29 mouse cellular contexts compared by ENCODE assay signal in genomic region chr2:74380574-74381287, GRCm38 (mm10).
DNase-seq lines count a peak whose midpoint lies in the region; ATAC-seq and TF ChIP-seq lines count a peak whose summit lies in the region.
"Had no signal": no experiment of that assay in that cellular context is flagged by ENCODE, and none has a peak within 500 bp of the region (broad histone marks: within the 10 kb centered on the region; RNA-seq: fewer than 3 reads in every experiment).

No protein-coding gene starts in this region.

- H3K4me1 ChIP-seq in intestine, embryonic 16.5 days (ENCODE audit: control insufficient read depth, insufficient read depth, low read length), result no peaks in the 10 kb centered on the region
- no peaks in the 10 kb centered on the region for H3K4me1 ChIP-seq in intestine, embryonic 15.5 days (replicated peaks)
- no peaks in the 10 kb centered on the region for H3K4me1 ChIP-seq in intestine, postnatal 0 days (replicated peaks; ENCODE audit: control insufficient read depth, insufficient read depth, low read length)
- peaks cover 8% of the 10 kb centered on the region for H3K4me1 ChIP-seq in limb, embryonic 14.5 days (ENCODE audit: control insufficient read depth, insufficient read depth, low read length)
- H3K4me1 ChIP-seq: embryonic facial prominence, embryonic 12.5 days; forebrain, embryonic 10.5 days; forebrain, embryonic 15.5 days; hindbrain, embryonic 10.5 days; hindbrain, embryonic 15.5 days had no signal

- no peak overlapping the region for H3K4me3 ChIP-seq in intestine, embryonic 16.5 days (ENCODE audit: low read length)
- no peak overlapping the region for H3K4me3 ChIP-seq in intestine, embryonic 15.5 days (replicated peaks)
- no peak overlapping the region for H3K4me3 ChIP-seq in intestine, postnatal 0 days (ENCODE audit: low read depth, low read length)
- no peak overlapping the region for H3K4me3 ChIP-seq in limb, embryonic 14.5 days (replicated peaks; ENCODE audit: low read length)
- H3K4me3 ChIP-seq: embryonic facial prominence, embryonic 12.5 days; forebrain, embryonic 10.5 days; forebrain, embryonic 15.5 days; hindbrain, embryonic 10.5 days; hindbrain, embryonic 15.5 days; kidney, embryonic 15.5 days had no signal

- no peak overlapping the region for H3K4me2 ChIP-seq in intestine, embryonic 16.5 days (ENCODE audit: low read depth, low read length)
- H3K4me2 ChIP-seq in intestine, embryonic 15.5 days (replicated peaks), result no peak overlapping the region
- H3K4me2 ChIP-seq in intestine, postnatal 0 days (replicated peaks; ENCODE audit: low read depth), result no peak overlapping the region
- no peak overlapping the region for H3K4me2 ChIP-seq in limb, embryonic 14.5 days (replicated peaks; ENCODE audit: low read depth, low read length, severe bottlenecking)
- H3K4me2 ChIP-seq: embryonic facial prominence, embryonic 12.5 days; forebrain, embryonic 15.5 days; hindbrain, embryonic 15.5 days; kidney, embryonic 15.5 days had no signal

- 56% methylated on average over 7 of the region's 7 CpGs for WGBS in intestine, embryonic 16.5 days
- 46% methylated on average over 7 of the region's 7 CpGs for WGBS in intestine, embryonic 15.5 days
- 37% methylated on average over 7 of the region's 7 CpGs for WGBS in intestine, postnatal 0 days
- WGBS in limb, embryonic 14.5 days, result 12% methylated on average over 7 of the region's 7 CpGs

- no peak for TF ChIP-seq POLR2A in limb, embryonic 14.5 days (IDR thresholded peaks at IDR 0.05; ENCODE audit: borderline replicate concordance, extremely low read depth, insufficient read depth, insufficient read length)

- peak; percentile 38 for DNase-seq in embryo, embryonic 11 days
- peak; percentile 32 for DNase-seq in limb, embryonic 14.5 days (ENCODE audit: low spot score)
- no peak for DNase-seq in urinary bladder, adult 2 months (ENCODE audit: low spot score)
- DNase-seq in ovary, postnatal 14 days (ENCODE audit: low spot score), result no peak
- DNase-seq in right cerebral cortex, adult 2 months (ENCODE audit: low spot score in 2 of 2), result no peak
- DNase-seq: adrenal gland, adult 8-10 months; cerebellum, adult 2 months; heart, postnatal 14 days; kidney, postnatal 25 days; liver; lung, adult 2 months; lung, postnatal 4 days; midbrain, embryonic 14.5 days; right cerebral cortex, adult 18-20 months; right cerebral cortex, postnatal 4 days; thymus, adult 18-20 months; thymus, postnatal 36 days had no signal

- TF ChIP-seq CTCF in intestine, postnatal 0 days (IDR thresholded peaks at IDR 0.05; ENCODE audit: low read depth), result no peak

- no peak overlapping the region for H3K27ac ChIP-seq in intestine, embryonic 16.5 days (ENCODE audit: low read length)
- H3K27ac ChIP-seq in intestine, embryonic 15.5 days, result no peak overlapping the region
- no peak overlapping the region for H3K27ac ChIP-seq in intestine, postnatal 0 days (ENCODE audit: low read depth, low read length)
- no peak overlapping the region for H3K27ac ChIP-seq in limb, embryonic 14.5 days (replicated peaks; ENCODE audit: low read depth, low read length)
- H3K27ac ChIP-seq: embryonic facial prominence, embryonic 12.5 days; forebrain, embryonic 10.5 days; forebrain, embryonic 15.5 days; hindbrain, embryonic 10.5 days; hindbrain, embryonic 15.5 days; kidney, embryonic 15.5 days; liver, embryonic 14.5 days; stomach, postnatal 0 days had no signal

- H3K9me3 ChIP-seq in intestine, embryonic 16.5 days (ENCODE audit: control insufficient read depth, low read length), result no peaks in the 10 kb centered on the region
- no peaks in the 10 kb centered on the region for H3K9me3 ChIP-seq in intestine, embryonic 15.5 days
- H3K9me3 ChIP-seq in intestine, postnatal 0 days (ENCODE audit: control insufficient read depth), result no peaks in the 10 kb centered on the region
- H3K9me3 ChIP-seq in limb, embryonic 14.5 days (ENCODE audit: control insufficient read depth, low read length), result no peaks in the 10 kb centered on the region
- H3K9me3 ChIP-seq: embryonic facial prominence, embryonic 12.5 days; forebrain, embryonic 10.5 days; forebrain, embryonic 15.5 days; G1E; hindbrain, embryonic 10.5 days; hindbrain, embryonic 15.5 days; kidney, embryonic 15.5 days had no signal

- no peak overlapping the region for H3K9ac ChIP-seq in intestine, embryonic 16.5 days (ENCODE audit: low read depth, low read length)
- H3K9ac ChIP-seq in intestine, embryonic 15.5 days, result no peak overlapping the region
- H3K9ac ChIP-seq in intestine, postnatal 0 days (ENCODE audit: low read depth, low read length), result no peak overlapping the region
- H3K9ac ChIP-seq in limb, embryonic 14.5 days (ENCODE audit: low read depth, low read length, severe bottlenecking), result no peak overlapping the region
- H3K9ac ChIP-seq: embryonic facial prominence, embryonic 12.5 days; forebrain, embryonic 15.5 days; hindbrain, embryonic 15.5 days; kidney, embryonic 15.5 days; liver, embryonic 14.5 days had no signal

- peak; percentile 74 for ATAC-seq in intestine, embryonic 16.5 days
- ATAC-seq in intestine, embryonic 15.5 days, result no peak
- ATAC-seq in intestine, postnatal 0 days, result peak; percentile 72
- no peak; the same call in 1 of the 2 replicates for ATAC-seq in limb, embryonic 14.5 days (ENCODE audit: low FRiP score, low read depth)
- ATAC-seq: forebrain, embryonic 15.5 days had no signal

- no peaks in the 10 kb centered on the region for H3K27me3 ChIP-seq in intestine, embryonic 16.5 days (replicated peaks; ENCODE audit: control insufficient read depth, insufficient read depth, low read length)
- H3K27me3 ChIP-seq in intestine, embryonic 15.5 days (replicated peaks), result no peaks in the 10 kb centered on the region
- no peaks in the 10 kb centered on the region for H3K27me3 ChIP-seq in intestine, postnatal 0 days (replicated peaks; ENCODE audit: control insufficient read depth, insufficient read depth, low read length)
- H3K27me3 ChIP-seq in limb, embryonic 14.5 days (ENCODE audit: control insufficient read depth, insufficient read depth, low read length), result no peaks in the 10 kb centered on the region
- H3K27me3 ChIP-seq: embryonic facial prominence, embryonic 12.5 days; forebrain, embryonic 15.5 days; hindbrain, embryonic 15.5 days; kidney, embryonic 15.5 days had no signal

- H3K36me3 ChIP-seq in intestine, embryonic 16.5 days (ENCODE audit: control insufficient read depth, insufficient read depth, low read length), result no peaks in the 10 kb centered on the region
- H3K36me3 ChIP-seq in intestine, embryonic 15.5 days, result no peaks in the 10 kb centered on the region
- H3K36me3 ChIP-seq in intestine, postnatal 0 days (ENCODE audit: control insufficient read depth, insufficient read depth), result no peaks in the 10 kb centered on the region
- H3K36me3 ChIP-seq in limb, embryonic 14.5 days (ENCODE audit: control insufficient read depth, insufficient read depth, low read length), result no peaks in the 10 kb centered on the region
- H3K36me3 ChIP-seq: embryonic facial prominence, embryonic 12.5 days; forebrain, embryonic 10.5 days; forebrain, embryonic 15.5 days; G1E; hindbrain, embryonic 10.5 days; hindbrain, embryonic 15.5 days; kidney, embryonic 15.5 days had no signal

Comparison
In these comparisons a context has a peak if more than half of its experiments do, and no peak if none do; other contexts are left out.
1. ATAC-seq: peak in intestine, embryonic 16.5 days (single experiment) and intestine, postnatal 0 days (single experiment); none in intestine, embryonic 15.5 days (single experiment) and limb, embryonic 14.5 days (single experiment).
2. DNase-seq: peak in embryo, embryonic 11 days (single experiment) and limb, embryonic 14.5 days (single experiment); none in urinary bladder, adult 2 months (single experiment), ovary, postnatal 14 days (single experiment) and right cerebral cortex, adult 2 months (0 of 2).